Mouse (Mus musculus) midbrain, embryonic 16.5 days (tissue): ENCODE results near the gene Ddx23. TPM values are rescaled to one million over a fixed set of nuclear protein-coding genes. Genes with fewer than 3 reads are reported as not detected.

ENCODE experiments used
- ATAC-seq: fragments of 200-750 bp; cut with Nextera tagmentation; 2 replicates; pipeline ENCODE4 v1.8.0; 2017; ENCODE audit warnings: moderate TSS enrichment
- H3K27ac ChIP-seq: fragments of 300-500 bp; sonication (generic); 2 replicates; pipeline ENCODE4 v1.5.1; 2014; ENCODE audit warnings: mild to moderate bottlenecking, low read length, mixed read lengths
- H3K27me3 ChIP-seq: fragments of 300-500 bp; sonication (generic); 2 replicates; pipeline ENCODE4 v1.6.1; 2014; ENCODE audit warnings: low read depth, low read length, mixed read lengths; ENCODE audit not compliant: control insufficient read depth, insufficient read depth
- H3K36me3 ChIP-seq: fragments of 300-500 bp; sonication (generic); 2 replicates; pipeline ENCODE4 v1.6.1; 2014; ENCODE audit warnings: mild to moderate bottlenecking, low read length, moderate library complexity, mixed read lengths; ENCODE audit not compliant: control insufficient read depth, insufficient read depth
- H3K4me1 ChIP-seq: fragments of 300-500 bp; sonication (generic); 2 replicates; pipeline ENCODE4 v1.6.1; 2014; ENCODE audit warnings: mild to moderate bottlenecking, low read length, mixed read lengths; ENCODE audit not compliant: control insufficient read depth, insufficient read depth
- H3K4me2 ChIP-seq: fragments of 300-500 bp; sonication (generic); 2 replicates; pipeline ENCODE4 v1.6.1; 2014; ENCODE audit warnings: mild to moderate bottlenecking, low read length, mixed read lengths
- H3K4me3 ChIP-seq: fragments of 300-500 bp; sonication (generic); 2 replicates; pipeline ENCODE4 v1.5.1; 2014; ENCODE audit warnings: low read depth, mild to moderate bottlenecking, low read length, moderate library complexity, mixed read lengths
- H3K9ac ChIP-seq: fragments of 300-500 bp; sonication (generic); 2 replicates; pipeline ENCODE4 v1.6.1; 2014; ENCODE audit warnings: low read depth, low read length, mixed read lengths
- H3K9me3 ChIP-seq: fragments of 300-500 bp; sonication (generic); replicated peaks from 2 replicates; pipeline ENCODE4 v1.6.1; 2014; ENCODE audit warnings: mild to moderate bottlenecking, low read length, mixed read lengths; ENCODE audit not compliant: control insufficient read depth, poor library complexity, severe bottlenecking
- WGBS: fragments of 180-500 bp; shearing (Covaris S2); extraction: QIAGEN DNeasy Blood & Tissue Kit; methylation state at CpG from one replicate; pipeline ENCODE4 v1.1.7; 2014; 5-methylcytosine and 5-hydroxymethylcytosine counted together
- polyA plus RNA-seq: library from polyadenylated mRNA; unstranded; fragments of >200 nt; fragmentation: Nextera tagmentation; extraction: Ambion mirVana; gene quantifications from 2 replicates; pipeline ENCODE4 v1.2.1, GENCODE M21; 2015

Gene Ddx23
- polyA plus RNA-seq, 1 experiment from 2014 or later: 17.8 TPM

DNA sequence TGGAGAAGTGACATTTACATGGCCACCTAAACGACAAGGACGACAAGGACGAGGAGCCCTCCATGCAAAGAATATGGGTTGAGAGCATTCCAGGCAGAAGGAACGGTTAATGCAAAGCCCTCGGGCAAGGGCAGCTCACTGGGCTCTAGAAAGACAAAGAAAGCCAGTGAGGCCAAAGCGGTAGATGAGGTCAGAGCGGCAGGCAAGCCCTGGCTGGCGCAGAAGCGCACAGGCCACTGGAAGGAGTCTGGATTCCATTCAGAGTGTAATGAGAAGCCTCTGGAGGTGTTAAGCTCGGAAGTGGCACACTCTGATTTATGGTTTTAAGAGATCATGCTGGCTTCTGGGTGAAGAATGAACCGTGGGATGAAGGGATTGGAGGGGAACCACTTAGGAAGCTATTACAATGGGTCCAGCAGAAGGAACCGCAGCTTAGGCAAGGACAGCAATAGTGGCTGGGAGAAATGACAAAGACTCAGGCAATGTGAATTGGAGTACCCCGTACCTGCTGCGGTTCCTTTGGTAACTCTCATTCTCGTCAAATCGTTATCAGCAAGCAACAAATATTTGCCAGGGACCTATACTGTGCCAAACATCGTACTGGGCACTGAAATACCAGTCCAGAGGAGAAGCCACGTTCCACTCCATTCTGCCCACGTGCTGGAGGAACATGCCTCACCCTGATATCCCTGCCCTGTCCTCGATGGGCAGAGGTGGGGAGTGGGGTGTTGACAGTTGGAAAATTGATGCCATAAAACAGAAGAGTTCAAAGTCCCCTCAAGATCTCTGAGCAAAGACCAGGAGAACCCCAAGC, 46.1 kb downstream of the Ddx23 start:
- 50% methylated on average over 20 of the region's 20 CpGs for WGBS
- no peaks in the 10 kb centered on the region for H3K27me3 ChIP-seq
- H3K36me3 ChIP-seq: no peaks in the 10 kb centered on the region
- no peak overlapping the region for H3K9ac ChIP-seq
- H3K9me3 ChIP-seq: no peaks in the 10 kb centered on the region
- H3K4me2 ChIP-seq: no peak overlapping the region
- H3K4me3 ChIP-seq: no peak overlapping the region
- ATAC-seq: no peak
- peaks cover 5% of the 10 kb centered on the region; the same call in 1 of the 2 replicates for H3K4me1 ChIP-seq
- no peak overlapping the region for H3K27ac ChIP-seq

DNA sequence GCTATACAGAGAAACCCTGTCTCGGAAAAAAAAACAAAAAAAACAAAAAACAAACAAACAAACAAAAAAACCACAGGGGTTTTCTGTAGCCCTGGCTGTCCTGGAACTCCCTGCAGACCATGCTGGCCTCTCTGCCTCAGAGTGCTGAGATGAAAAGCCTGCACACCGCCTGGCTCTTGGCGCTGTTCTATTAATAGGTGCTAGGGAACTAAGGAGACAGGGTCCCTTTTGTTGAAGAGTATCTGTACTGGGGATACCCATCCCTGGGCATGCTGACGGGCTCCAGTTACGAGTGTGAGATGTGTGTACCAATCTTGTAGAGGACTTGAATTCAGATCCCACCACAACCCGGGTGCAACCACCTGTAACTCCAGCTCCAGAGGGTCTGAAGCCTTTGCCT, 46.9 kb downstream of the Ddx23 start:
- no peak overlapping the region for H3K27ac ChIP-seq
- no peaks in the 10 kb centered on the region for H3K27me3 ChIP-seq
- H3K4me1 ChIP-seq: peaks cover 5% of the 10 kb centered on the region; the same call in 1 of the 2 replicates
- no peak overlapping the region for H3K9ac ChIP-seq
- 70% methylated on average over 6 of the region's 6 CpGs for WGBS
- H3K4me3 ChIP-seq: no peak overlapping the region
- no peaks in the 10 kb centered on the region for H3K9me3 ChIP-seq
- no peak overlapping the region for H3K4me2 ChIP-seq
- no peak for ATAC-seq
- no peaks in the 10 kb centered on the region for H3K36me3 ChIP-seq

DNA sequence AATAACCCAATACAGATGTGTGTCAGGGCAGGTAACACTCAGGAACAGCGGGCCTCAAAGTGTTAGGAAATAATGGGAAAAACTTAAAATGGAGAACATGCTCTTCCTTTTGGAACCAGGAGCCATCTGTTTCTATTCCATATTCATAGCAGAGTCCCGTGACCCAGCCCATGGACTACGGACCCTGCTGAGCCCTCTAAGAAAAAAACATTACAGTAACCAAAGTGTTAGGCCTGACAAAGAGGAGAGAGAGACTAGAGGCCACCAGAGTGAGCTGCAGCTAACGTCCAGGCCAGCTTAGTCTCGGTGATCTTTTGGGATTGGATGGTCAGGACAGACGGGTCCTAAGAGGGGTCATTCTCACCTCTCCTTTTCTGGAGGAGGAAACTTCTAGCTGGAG, 47.7 kb downstream of the Ddx23 start:
- Histone ChIP-seq H3K4me1 (peaks cover 10% of the 10 kb centered on the region; the same call in 1 of the 2 replicates), H3K4me2 (no peak overlapping the region), H3K27me3 (no peaks in the 10 kb centered on the region), H3K36me3 (no peaks in the 10 kb centered on the region), H3K4me3 (no peak overlapping the region), H3K9me3 (no peaks in the 10 kb centered on the region), H3K27ac (no peak overlapping the region), H3K9ac (no peak overlapping the region)
- no peak for ATAC-seq
- WGBS: 38% methylated on average over 6 of the region's 6 CpGs

DNA sequence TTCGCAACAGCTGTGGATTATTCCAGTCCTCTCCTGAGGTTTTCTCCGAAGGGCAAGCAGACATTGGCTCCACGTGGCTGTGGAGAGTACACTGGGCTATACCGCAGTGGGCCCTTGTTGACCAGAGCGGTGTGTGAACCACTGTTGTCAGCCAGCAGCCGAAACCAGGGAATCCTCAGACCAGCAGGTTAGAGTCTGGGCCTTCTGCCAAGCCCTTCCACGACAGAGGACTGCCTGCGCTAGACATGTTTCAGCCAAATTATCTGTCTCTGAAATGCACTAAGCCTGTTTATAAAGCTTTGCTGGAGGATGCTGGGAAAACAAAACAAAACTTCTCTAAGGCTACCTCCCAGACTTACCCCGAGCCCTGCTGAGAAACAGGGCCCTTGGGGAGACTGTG, 48.1 kb downstream of the Ddx23 start:
- Histone ChIP-seq H3K9ac (no peak overlapping the region), H3K4me2 (no peak overlapping the region), H3K27me3 (no peaks in the 10 kb centered on the region), H3K36me3 (no peaks in the 10 kb centered on the region), H3K4me1 (peaks cover 10% of the 10 kb centered on the region; the same call in 1 of the 2 replicates), H3K4me3 (no peak overlapping the region), H3K9me3 (no peaks in the 10 kb centered on the region), H3K27ac (peak overlapping the region; percentile 41; the same call in 1 of the 2 replicates)
- no peak for ATAC-seq
- 36% methylated on average over 9 of the region's 9 CpGs for WGBS

DNA sequence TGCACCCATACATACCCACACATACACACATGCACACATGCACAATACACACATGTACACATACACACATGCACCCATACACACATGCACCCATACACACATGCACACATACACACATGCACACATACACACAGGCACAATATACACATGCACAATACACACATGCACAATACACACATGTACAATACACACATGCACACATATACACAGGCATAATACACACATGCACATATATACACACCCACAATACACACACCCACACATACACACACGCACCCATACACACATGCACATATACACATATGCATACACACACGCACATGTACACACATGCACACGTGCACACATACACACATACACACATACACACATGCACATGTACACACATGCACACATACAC, 50.5 kb downstream of the Ddx23 start:
- Histone ChIP-seq H3K4me1 (peaks cover 24% of the 10 kb centered on the region), H3K27ac (no peak overlapping the region), H3K36me3 (no peaks in the 10 kb centered on the region), H3K9ac (no peak overlapping the region), H3K9me3 (no peaks in the 10 kb centered on the region), H3K4me2 (no peak overlapping the region), H3K27me3 (no peaks in the 10 kb centered on the region), H3K4me3 (no peak overlapping the region)
- ATAC-seq: no peak
- WGBS: 97% methylated on average over 3 of the region's 3 CpGs

DNA sequence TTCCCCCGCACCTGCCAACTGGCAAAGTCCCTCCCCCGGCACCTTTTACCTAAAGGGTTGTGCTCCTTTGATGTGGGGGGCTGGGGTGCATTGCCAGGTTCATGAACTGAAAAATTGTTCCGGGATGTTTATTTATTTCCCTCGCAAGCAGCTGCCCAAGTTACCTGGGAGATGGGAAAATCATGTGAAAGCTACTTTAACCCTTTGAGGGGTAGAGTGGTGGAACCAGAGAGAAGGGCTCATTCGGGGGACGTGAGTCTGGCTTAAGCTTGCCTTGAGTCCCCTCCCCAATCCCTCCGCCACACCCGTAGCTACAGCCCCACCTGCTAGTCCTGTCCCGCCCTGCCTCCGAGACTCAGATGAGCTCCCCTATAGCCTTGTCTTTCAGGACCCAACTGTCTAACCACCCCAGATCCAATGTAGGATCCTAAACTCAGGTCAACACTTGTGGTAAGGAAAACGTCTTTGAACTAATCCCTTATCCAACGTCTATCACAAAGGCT, 52.5 kb downstream of the Ddx23 start:
- Histone ChIP-seq H3K27ac (peak overlapping the region; percentile 85), H3K4me3 (peak overlapping the region; percentile 86), H3K27me3 (no peaks in the 10 kb centered on the region), H3K4me2 (peak overlapping the region; percentile 70), H3K4me1 (peaks cover 28% of the 10 kb centered on the region), H3K9ac (peak overlapping the region; percentile 89), H3K36me3 (no peaks in the 10 kb centered on the region), H3K9me3 (no peaks in the 10 kb centered on the region)
- WGBS: 2% methylated on average over 12 of the region's 12 CpGs
- ATAC-seq: 0 out of 2 replicates have a peak, but pooled peaks have one; percentile 38

DNA sequence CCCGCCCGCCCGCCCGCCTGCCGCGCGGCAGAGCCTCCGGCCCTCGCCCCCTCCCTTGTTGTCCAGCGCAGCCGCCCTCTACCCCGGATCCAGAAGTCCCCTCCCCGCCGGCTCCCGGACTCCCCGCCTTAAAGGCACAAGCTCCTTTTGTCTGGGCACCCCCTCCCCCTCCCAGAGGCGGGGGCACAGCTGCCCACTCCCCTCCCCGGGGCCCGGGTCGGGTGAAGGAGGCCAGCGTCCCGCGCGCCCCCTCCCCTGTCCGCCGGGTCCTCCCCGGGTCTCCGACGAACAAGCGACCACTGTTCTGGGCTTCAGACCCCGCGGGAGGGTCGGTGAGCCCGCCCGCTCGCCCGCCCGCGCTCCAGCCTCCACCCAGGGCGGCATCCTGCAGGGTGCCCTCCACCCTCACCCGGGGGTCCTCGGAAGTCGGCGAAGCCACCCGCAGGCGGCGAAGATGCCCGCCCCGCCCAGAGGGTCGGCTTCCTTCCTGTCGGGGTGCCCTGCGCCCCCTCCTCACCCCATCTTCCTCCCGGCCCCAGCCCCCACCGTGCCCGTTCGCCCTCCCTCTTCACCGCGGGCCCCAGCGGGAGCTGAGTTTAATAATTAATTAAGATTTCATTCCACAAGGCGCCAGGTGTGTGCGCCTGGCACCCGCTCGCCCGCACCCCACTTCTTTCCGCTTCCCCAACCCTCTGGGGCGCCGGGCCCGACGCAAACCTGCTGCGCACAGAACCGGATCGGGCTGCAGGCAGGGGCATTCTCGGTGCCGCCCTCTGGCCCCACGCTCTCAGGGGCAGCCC, 53.2 kb downstream of the Ddx23 start, which contains the start of gene Adcy6:
TSS of gene Adcy6 (minus strand) at position 746 of the 800 bp plus-strand sequence.
- ATAC-seq: peak; percentile 75
- WGBS: under 1% methylated on average over 47 of the region's 75 CpGs
- Histone ChIP-seq H3K4me3 (peak within 1 kb of the TSS; percentile 86), H3K9me3 (no peaks in the 10 kb centered on the region), H3K4me1 (peaks cover 26% of the 10 kb centered on the region), H3K4me2 (peak within 1 kb of the TSS; percentile 70), H3K9ac (peak within 1 kb of the TSS; percentile 89), H3K27ac (peak within 1 kb of the TSS; percentile 85), H3K36me3 (no peaks in the 10 kb centered on the region), H3K27me3 (no peaks in the 10 kb centered on the region)

DNA sequence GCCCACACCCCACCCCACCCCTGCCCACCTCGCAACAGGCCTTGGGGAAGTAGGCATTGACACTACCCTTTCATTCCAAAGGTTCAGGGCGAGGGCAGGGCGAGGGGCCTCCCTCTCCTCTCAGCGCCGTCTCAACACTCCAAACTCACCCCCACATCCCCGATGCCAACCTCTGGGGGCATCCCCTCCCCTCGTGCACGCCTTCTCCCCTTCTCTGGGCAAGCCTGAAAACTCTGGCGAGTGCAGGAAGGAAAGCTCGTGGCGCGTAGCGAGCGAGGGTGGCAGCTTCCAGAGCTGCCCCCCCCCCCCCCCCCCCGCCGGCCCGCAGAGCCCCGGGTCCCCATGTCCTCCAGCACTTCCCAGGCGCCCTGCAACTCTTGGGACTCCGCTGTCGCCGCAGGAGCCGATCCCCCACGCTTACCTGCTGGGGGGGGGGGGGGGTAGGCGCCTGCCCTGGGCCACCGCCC, 53.9 kb downstream of the Ddx23 start:
- H3K4me1 ChIP-seq: peaks cover 25% of the 10 kb centered on the region
- H3K4me2 ChIP-seq: peak overlapping the region; percentile 70
- H3K9ac ChIP-seq: peak overlapping the region; percentile 89
- H3K36me3 ChIP-seq: 0 out of 2 replicates have a peak, but pooled peaks cover 2% of the 10 kb centered on the region
- H3K27ac ChIP-seq: peak overlapping the region; percentile 85
- H3K4me3 ChIP-seq: peak overlapping the region; percentile 86
- H3K9me3 ChIP-seq: no peaks in the 10 kb centered on the region
- peak; percentile 15; the same call in 1 of the 2 replicates for ATAC-seq
- H3K27me3 ChIP-seq: no peaks in the 10 kb centered on the region
- 0% methylated on average over 14 of the region's 26 CpGs for WGBS
